Mouse (Mus musculus) olfactory bulb, adult 2 months (tissue): Measurements from ENCODE around the gene Grsf1.

Source experiments
- CTCF ChIP-seq: fragments of 200-500 bp; IDR thresholded peaks from 2 replicates; pipeline ENCODE4 v1.5.1; 2012; ENCODE audit warnings: low read depth, mild to moderate bottlenecking, low read length, moderate library complexity; ENCODE audit not compliant: insufficient read depth
- POLR2A ChIP-seq: fragments of 200-500 bp; IDR thresholded peaks from 2 replicates; pipeline ENCODE4 v1.6.1; 2012; ENCODE audit warnings: mild to moderate bottlenecking, low read depth, low read length, moderate library complexity; ENCODE audit not compliant: insufficient read depth

GRCm38 (mm10) chr5:88703551-88703950, 27.6 kb upstream of the Grsf1 start:
- TF ChIP-seq CTCF (no peak), POLR2A (no peak)
